Mouse (Mus musculus): ENCODE data around the gene Ptges3l. TPM values are rescaled to one million over a fixed set of nuclear protein-coding genes. Genes with fewer than 3 reads are reported as not detected.
"Not testable (repeated sequence)": the region's sequence is repeated elsewhere in the genome, so short reads cannot be mapped to it uniquely, and the experiment has no call there.

Gene Ptges3l
- polyA plus RNA-seq, 1 experiment from 2014 or later: 28.1 TPM

DNA sequence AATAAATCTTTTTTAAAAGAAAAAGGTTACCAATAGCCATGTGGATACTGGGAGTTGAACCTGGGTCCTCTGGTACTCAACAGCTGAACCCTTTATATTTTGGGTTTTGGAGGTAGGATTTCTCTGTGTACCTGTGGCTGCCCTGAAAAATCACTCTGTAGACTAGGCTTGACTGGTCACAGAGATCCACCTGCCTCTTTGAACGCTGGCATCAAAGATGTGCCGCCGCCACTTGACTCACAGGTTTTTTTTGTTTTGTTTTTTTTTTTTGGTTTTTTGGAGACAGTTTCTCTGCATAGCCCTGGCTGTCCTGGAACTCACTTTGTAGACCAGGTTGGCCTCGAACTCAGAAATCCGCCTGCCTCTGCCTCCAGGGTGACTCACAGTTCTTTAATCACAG is 22.7 kb upstream of the Ptges3l start:
- no peaks in the 10 kb centered on the region for H3K27me3 ChIP-seq
- no peak for DNase-seq (ENCODE audit: low read depth, low spot score)
- ChIA-PET CTCF (no interaction called here), POLR2A (interaction anchor here (0.7 to 1.0 kb wide), 2 partner anchors 9 to 17 kb away, joined by 3 read pairs; partner anchors contain the start of gene Rnd2)
- no peak for TF ChIP-seq CTCF (IDR thresholded peaks at IDR 0.05)
- in situ Hi-C loops (cut with MboI; ENCODE audit: low pct_unique_long_range_greater_than_20kb): no loop called here
- no peak for ATAC-seq

- CTCF ChIA-PET, POLR2A ChIA-PET: not testable (repeated sequence)
Measured at GRCm38 (mm10) chr11:101446860-101447259, 21.7 kb upstream of the Ptges3l start.

GRCm38 (mm10) chr11:101446319-101446718 is 21.2 kb upstream of the Ptges3l start:
- ATAC-seq (no peak), DNase-seq (ENCODE audit: low read depth, low spot score) (no peak)
- no peaks in the 10 kb centered on the region for H3K27me3 ChIP-seq
- TF ChIP-seq CTCF (IDR thresholded peaks at IDR 0.05): no peak
- POLR2A ChIA-PET: no interaction called here
- CTCF ChIA-PET: no interaction called here
- in situ Hi-C loops (cut with MboI; ENCODE audit: low pct_unique_long_range_greater_than_20kb): no loop called here

More at GRCm38 (mm10) chr11:101446860-101447259, 21.7 kb upstream of the Ptges3l start:
- in situ Hi-C loops (cut with MboI; ENCODE audit: low pct_unique_long_range_greater_than_20kb); H3K27me3 ChIP-seq; ATAC-seq; DNase-seq (ENCODE audit: low read depth, low spot score): not testable (repeated sequence)

- ChIA-PET POLR2A (interaction anchor here (3.0 kb wide), 1 partner anchor 26 kb away, joined by 12 read pairs; the partner anchor contains the start of gene Aarsd1), CTCF (interaction anchor here (0.7 to 1.8 kb wide), 4 partner anchors 10 to 26 kb away, joined by 3 to 11 read pairs (median 9); partner anchors contain the start of gene Aarsd1)
- DNase-seq (ENCODE audit: low read depth, low spot score) (no peak), ATAC-seq (peak; percentile 6)
- H3K27me3 ChIP-seq: no peaks in the 10 kb centered on the region
- TF ChIP-seq CTCF (IDR thresholded peaks at IDR 0.05): no peak
- in situ Hi-C loops (cut with MboI; ENCODE audit: low pct_unique_long_range_greater_than_20kb): no loop called here
Measured at GRCm38 (mm10) chr11:101442760-101443159, 17.6 kb upstream of the Ptges3l start.

GRCm38 (mm10) chr11:101442127-101442693 is 17.1 kb upstream of the Ptges3l start, which contains the start of gene Rpl27:
Rpl27 (plus strand) TSS chr11:101442298.
- in situ Hi-C loops (cut with MboI; ENCODE audit: low pct_unique_long_range_greater_than_20kb): no loop called here
- ChIA-PET CTCF (interaction anchor here (0.7 to 1.8 kb wide), 7 partner anchors 9 to 118 kb away, joined by 3 to 11 read pairs (median 3); partner anchors contain the start of gene Aarsd1), POLR2A (interaction anchor here (0.7 to 3.0 kb wide), 2 partner anchors 23 to 25 kb away, joined by 5 to 12 read pairs; partner anchors contain the start of gene Aarsd1)
- DNase-seq (ENCODE audit: low read depth, low spot score) (peak; percentile 97), ATAC-seq (peak; percentile 92)
- peak; percentile 67 for TF ChIP-seq CTCF (IDR thresholded peaks at IDR 0.05)
- H3K27me3 ChIP-seq: no peaks in the 10 kb centered on the region

GRCm38 (mm10) chr11:101441450-101442126 is 16.5 kb upstream of the Ptges3l start:
- DNase-seq (ENCODE audit: low read depth, low spot score); H3K27me3 ChIP-seq; in situ Hi-C loops (cut with MboI; ENCODE audit: low pct_unique_long_range_greater_than_20kb); ATAC-seq: not testable (repeated sequence)
- POLR2A ChIA-PET: interaction anchor here (0.6 to 3.0 kb wide), 4 partner anchors 14 to 150 kb away, joined by 3 to 12 read pairs (median 4); partner anchors contain the start of gene Aarsd1
- CTCF ChIA-PET: interaction anchor here (0.7 to 1.8 kb wide), 7 partner anchors 9 to 118 kb away, joined by 3 to 11 read pairs (median 3); partner anchors contain the start of gene Aarsd1

- H3K27me3 ChIP-seq; POLR2A ChIA-PET; DNase-seq (ENCODE audit: low read depth, low spot score); CTCF ChIA-PET; in situ Hi-C loops (cut with MboI; ENCODE audit: low pct_unique_long_range_greater_than_20kb); ATAC-seq: not testable (repeated sequence)
Measured at GRCm38 (mm10) chr11:101438006-101438405, 12.9 kb upstream of the Ptges3l start.

GRCm38 (mm10) chr11:101436916-101437315 is 11.8 kb upstream of the Ptges3l start:
- in situ Hi-C loops (cut with MboI; ENCODE audit: low pct_unique_long_range_greater_than_20kb): no loop called here
- CTCF ChIA-PET: interaction anchor here (1.5 kb wide), 1 partner anchor 21 kb away, joined by 3 read pairs; no protein-coding TSS in a partner anchor
- POLR2A ChIA-PET: interaction anchor here (0.7 kb wide), 1 partner anchor 87 kb away, joined by 4 read pairs; no protein-coding TSS in a partner anchor
- DNase-seq (ENCODE audit: low read depth, low spot score): no peak
- no peak for TF ChIP-seq CTCF (IDR thresholded peaks at IDR 0.05)
- ATAC-seq: no peak
- H3K27me3 ChIP-seq: no peaks in the 10 kb centered on the region

DNA sequence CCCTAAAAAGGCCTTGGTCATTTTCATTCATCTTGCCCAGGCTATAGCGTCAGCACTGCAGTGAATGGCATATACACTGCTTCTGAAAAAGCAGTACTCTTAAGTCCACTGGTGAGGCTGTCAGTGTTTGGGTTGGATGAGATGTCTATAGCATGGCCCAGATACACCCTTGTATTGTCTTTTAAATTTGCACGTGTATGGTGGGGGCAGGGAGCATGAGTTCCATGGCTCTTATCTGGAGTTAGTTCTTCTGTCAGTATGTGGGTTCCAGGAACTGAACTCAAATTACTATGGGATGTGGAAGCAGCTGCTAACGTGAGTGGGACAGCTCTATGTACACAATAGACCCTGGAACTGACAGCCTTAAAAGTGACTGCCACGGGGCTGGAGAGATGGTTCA is 10.7 kb upstream of the Ptges3l start:
- ATAC-seq: no peak
- TF ChIP-seq CTCF (IDR thresholded peaks at IDR 0.05): no peak
- no peak for DNase-seq (ENCODE audit: low read depth, low spot score)
- H3K27me3 ChIP-seq: no peaks in the 10 kb centered on the region
- ChIA-PET POLR2A (no interaction called here), CTCF (no interaction called here)
- in situ Hi-C loops (cut with MboI; ENCODE audit: low pct_unique_long_range_greater_than_20kb): no loop called here

- no peak for ATAC-seq
- POLR2A ChIA-PET: no interaction called here
- in situ Hi-C loops (cut with MboI; ENCODE audit: low pct_unique_long_range_greater_than_20kb): no loop called here
- no peaks in the 10 kb centered on the region for H3K27me3 ChIP-seq
- TF ChIP-seq CTCF (IDR thresholded peaks at IDR 0.05): no peak
- DNase-seq (ENCODE audit: low read depth, low spot score): no peak
- CTCF ChIA-PET: interaction anchor here (0.7 to 1.7 kb wide), 2 partner anchors 9 to 13 kb away, joined by 3 to 10 read pairs; partner anchors contain the start of gene Rpl27
Measured at GRCm38 (mm10) chr11:101433396-101433795, 8.3 kb upstream of the Ptges3l start.

- ChIA-PET POLR2A (no interaction called here), CTCF (interaction anchor here (0.7 kb wide), 1 partner anchor 36 kb away, joined by 4 read pairs; no protein-coding TSS in a partner anchor)
- H3K27me3 ChIP-seq: no peaks in the 10 kb centered on the region
- in situ Hi-C loops (cut with MboI; ENCODE audit: low pct_unique_long_range_greater_than_20kb): no loop called here
- TF ChIP-seq CTCF (IDR thresholded peaks at IDR 0.05): no peak
- ATAC-seq (no peak), DNase-seq (ENCODE audit: low read depth, low spot score) (no peak)
Measured at GRCm38 (mm10) chr11:101431327-101431726, 6.2 kb upstream of the Ptges3l start.
